Mouse (Mus musculus) lung, adult 2 months (tissue): Measurements from ENCODE around the gene Kcns3.

Source experiments
- CTCF ChIP-seq: fragments of 200-500 bp; IDR thresholded peaks from 2 replicates; pipeline ENCODE4 v1.5.1; 2011; ENCODE audit warnings: mild to moderate bottlenecking, low read length, control low read depth; ENCODE audit not compliant: insufficient read depth
- POLR2A ChIP-seq: fragments of 200-500 bp; IDR thresholded peaks from 2 replicates; pipeline ENCODE4 v1.6.1; 2011; ENCODE audit warnings: low read depth, mild to moderate bottlenecking, control low read depth, low read length, borderline replicate concordance; ENCODE audit errors: extremely low read depth

- TF ChIP-seq POLR2A (no peak), CTCF (no peak)
Observed at GRCm38 (mm10) chr12:11149421-11150191, 1.2 kb downstream of the Kcns3 start.
